Mouse (Mus musculus): ENCODE results near the gene Chrna9. TPM values are rescaled to one million over a fixed set of nuclear protein-coding genes. Genes with fewer than 3 reads are reported as not detected.

Gene Chrna9
- total RNA-seq (2014; fragmentation: Nextera tagmentation) (not detected in 2 replicates), total RNA-seq (2017) (0.65 TPM in 1 of 2 replicates, not detected in the other)

GRCm38 (mm10) chr5:65934783-65935182 is at the start of gene Chrna9:
Chrna9 (plus strand) TSS chr5:65934921.
- no peak for ATAC-seq (replicated peaks; ENCODE audit: low FRiP score, low TSS enrichment, poor library complexity, severe bottlenecking)

- peak; percentile 87 for ATAC-seq (replicated peaks; ENCODE audit: low FRiP score, low TSS enrichment, poor library complexity, severe bottlenecking)
Observed at GRCm38 (mm10) chr5:65885699-65886443, 48.9 kb upstream of the Chrna9 start.

- no peak for ATAC-seq (replicated peaks; ENCODE audit: low FRiP score, low TSS enrichment, poor library complexity, severe bottlenecking)
Observed at GRCm38 (mm10) chr5:65888102-65888501, 46.6 kb upstream of the Chrna9 start.

- peak; percentile 65 for ATAC-seq (replicated peaks; ENCODE audit: low FRiP score, low TSS enrichment, poor library complexity, severe bottlenecking)
Observed at GRCm38 (mm10) chr5:65888998-65889397, 45.7 kb upstream of the Chrna9 start.

GRCm38 (mm10) chr5:65891251-65891826 is 43.4 kb upstream of the Chrna9 start:
- no peak for ATAC-seq (replicated peaks; ENCODE audit: low FRiP score, low TSS enrichment, poor library complexity, severe bottlenecking)

DNA sequence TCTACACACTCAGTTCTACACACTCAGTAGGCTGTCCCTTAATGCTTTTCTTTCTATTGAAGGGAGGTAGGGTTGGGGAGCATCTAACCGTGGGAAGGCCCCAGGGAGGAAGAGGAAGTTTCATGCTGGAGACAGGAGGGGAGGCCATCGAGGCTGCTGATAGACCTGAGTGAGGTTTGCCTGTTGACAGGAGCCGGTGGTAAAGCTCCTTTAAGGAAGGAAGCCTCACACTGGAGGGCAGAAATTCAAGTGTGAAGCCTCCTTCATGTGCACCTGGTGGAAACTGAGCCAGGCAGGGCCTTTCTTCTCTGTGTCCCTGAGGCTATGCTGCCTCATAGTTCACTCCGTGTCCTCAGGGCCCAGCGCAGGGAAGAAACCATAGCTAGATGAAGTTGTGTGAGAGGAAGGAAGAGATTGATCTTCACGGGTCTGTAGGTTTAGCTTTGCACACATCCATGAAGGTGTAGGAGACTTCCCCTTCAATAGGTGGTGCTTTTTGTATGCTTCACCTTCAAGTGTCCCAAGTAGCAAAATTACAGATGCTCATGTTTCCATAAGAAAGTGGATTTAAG is 39.5 kb upstream of the Chrna9 start:
- ATAC-seq (replicated peaks; ENCODE audit: low FRiP score, low TSS enrichment, poor library complexity, severe bottlenecking): no peak

GRCm38 (mm10) chr5:65895764-65896163 is 39.0 kb upstream of the Chrna9 start:
- no peak for ATAC-seq (replicated peaks; ENCODE audit: low FRiP score, low TSS enrichment, poor library complexity, severe bottlenecking)

- no peak for ATAC-seq (replicated peaks; ENCODE audit: low FRiP score, low TSS enrichment, poor library complexity, severe bottlenecking)
Observed at GRCm38 (mm10) chr5:65897731-65898130, 37.0 kb upstream of the Chrna9 start.

GRCm38 (mm10) chr5:65898683-65899082 is 36.0 kb upstream of the Chrna9 start:
- no peak for ATAC-seq (replicated peaks; ENCODE audit: low FRiP score, low TSS enrichment, poor library complexity, severe bottlenecking)

- peak; percentile 85 for ATAC-seq (replicated peaks; ENCODE audit: low FRiP score, low TSS enrichment, poor library complexity, severe bottlenecking)
Observed at GRCm38 (mm10) chr5:65900113-65900512, 34.6 kb upstream of the Chrna9 start.

DNA sequence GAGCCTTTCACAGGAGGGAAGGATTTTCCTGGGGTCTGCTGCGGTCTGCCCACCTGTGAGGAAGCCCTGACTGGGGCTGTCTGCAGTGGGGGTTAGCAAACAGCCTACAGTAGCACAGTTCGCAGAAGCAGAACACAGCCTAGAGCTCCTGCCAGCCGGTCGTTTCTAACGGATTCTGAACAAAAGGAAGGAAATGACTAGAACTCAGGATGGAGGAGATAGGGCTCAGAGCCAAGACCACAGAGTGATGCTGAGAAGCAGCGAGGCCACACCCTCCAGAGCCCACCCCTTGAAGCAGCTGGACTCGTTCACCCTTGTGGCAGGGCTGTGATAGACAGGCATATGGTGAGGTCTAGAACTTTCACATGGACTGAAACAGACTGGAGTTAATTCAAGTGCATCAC is 33.9 kb upstream of the Chrna9 start:
- peak; percentile 88 for ATAC-seq (replicated peaks; ENCODE audit: low FRiP score, low TSS enrichment, poor library complexity, severe bottlenecking)

GRCm38 (mm10) chr5:65901868-65902418 is 32.8 kb upstream of the Chrna9 start:
- no peak for ATAC-seq (replicated peaks; ENCODE audit: low FRiP score, low TSS enrichment, poor library complexity, severe bottlenecking)

- ATAC-seq (replicated peaks; ENCODE audit: low FRiP score, low TSS enrichment, poor library complexity, severe bottlenecking): no peak
Observed at GRCm38 (mm10) chr5:65902811-65903210, 31.9 kb upstream of the Chrna9 start.

DNA sequence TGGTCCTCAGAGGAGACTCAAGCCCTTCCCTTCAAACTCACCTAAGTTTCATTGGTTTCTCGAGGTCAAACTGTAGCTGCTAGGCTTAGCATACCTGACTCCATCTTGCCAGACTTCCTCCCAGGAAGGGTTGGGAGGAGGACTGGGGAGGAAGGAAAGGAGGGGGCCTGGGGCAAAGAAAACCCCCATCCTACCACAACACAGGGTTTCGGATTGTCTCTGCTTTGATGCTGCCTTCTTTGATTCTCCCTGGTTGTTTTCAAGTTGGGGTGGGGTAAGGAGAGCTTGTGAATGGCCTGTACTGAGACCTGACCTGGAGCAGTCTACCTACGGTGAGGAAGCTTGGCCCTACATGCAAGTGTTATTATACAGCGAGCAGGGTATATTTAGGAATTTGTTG is 30.2 kb upstream of the Chrna9 start:
- no peak for ATAC-seq (replicated peaks; ENCODE audit: low FRiP score, low TSS enrichment, poor library complexity, severe bottlenecking)

- ATAC-seq (replicated peaks; ENCODE audit: low FRiP score, low TSS enrichment, poor library complexity, severe bottlenecking): no peak
Observed at GRCm38 (mm10) chr5:65908751-65909150, 26.0 kb upstream of the Chrna9 start.

DNA sequence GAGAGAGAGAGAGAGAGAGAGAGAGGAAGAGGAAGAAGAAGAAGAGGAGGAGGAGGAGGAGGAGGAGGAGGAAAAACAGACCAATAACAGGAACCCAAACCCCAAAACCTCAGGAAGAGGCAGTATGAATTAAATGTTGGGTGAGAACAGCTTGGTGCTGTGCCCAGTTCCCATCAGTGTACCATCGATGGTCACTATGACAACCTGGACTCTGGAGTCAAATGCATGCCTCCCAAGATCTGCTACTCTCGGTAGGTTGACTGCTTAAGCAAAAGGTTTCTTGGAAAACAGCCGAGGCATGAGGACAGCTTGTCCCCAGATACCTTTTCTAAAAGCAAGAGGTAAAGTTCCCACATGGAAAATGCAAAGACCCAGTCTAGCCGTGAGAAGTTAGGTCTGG is 25.4 kb upstream of the Chrna9 start:
- ATAC-seq (replicated peaks; ENCODE audit: low FRiP score, low TSS enrichment, poor library complexity, severe bottlenecking): no peak

GRCm38 (mm10) chr5:65910398-65910797 is 24.3 kb upstream of the Chrna9 start:
- ATAC-seq (replicated peaks; ENCODE audit: low FRiP score, low TSS enrichment, poor library complexity, severe bottlenecking): no peak

DNA sequence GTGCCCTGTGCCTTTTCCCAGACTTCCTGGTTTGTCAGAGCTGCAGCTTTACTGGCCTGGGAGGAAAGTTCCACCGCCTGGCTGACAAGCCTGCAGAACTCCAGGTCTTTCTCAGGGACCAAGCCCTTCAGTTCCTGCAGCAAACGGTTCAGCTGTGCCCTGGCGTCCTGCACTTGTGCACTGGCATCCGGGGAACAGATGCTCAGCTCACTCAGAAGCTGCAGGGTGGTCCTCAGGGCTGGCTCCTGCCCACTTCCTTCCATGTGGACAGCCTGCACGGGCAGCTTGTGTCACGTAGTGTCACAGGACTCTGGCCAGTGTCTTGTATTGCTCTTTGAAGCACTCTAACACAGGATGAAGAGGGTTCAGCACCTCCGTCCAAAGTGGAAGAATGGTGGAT is 23.0 kb upstream of the Chrna9 start:
- ATAC-seq (replicated peaks; ENCODE audit: low FRiP score, low TSS enrichment, poor library complexity, severe bottlenecking): no peak

- ATAC-seq (replicated peaks; ENCODE audit: low FRiP score, low TSS enrichment, poor library complexity, severe bottlenecking): no peak
Observed at GRCm38 (mm10) chr5:65912201-65912600, 22.5 kb upstream of the Chrna9 start.

DNA sequence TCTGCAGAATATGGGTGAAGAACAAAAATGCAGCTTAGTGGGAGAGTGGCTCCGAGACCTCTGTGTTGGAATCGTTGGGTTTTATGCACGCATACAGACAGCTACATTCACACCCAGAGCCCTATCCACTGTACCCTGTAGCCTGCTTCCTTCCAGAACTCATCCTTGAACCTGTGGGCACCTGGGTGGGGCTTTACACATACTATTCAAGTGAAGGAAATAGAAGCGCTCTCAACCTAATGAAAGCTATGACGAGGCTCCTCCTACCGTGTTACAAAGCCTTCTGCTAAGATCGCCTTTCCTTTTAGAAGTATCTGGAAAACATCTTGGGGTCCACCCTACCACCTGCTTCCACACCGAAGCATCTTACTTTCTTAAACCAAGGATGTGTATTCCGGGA is 21.6 kb upstream of the Chrna9 start:
- no peak for ATAC-seq (replicated peaks; ENCODE audit: low FRiP score, low TSS enrichment, poor library complexity, severe bottlenecking)

DNA sequence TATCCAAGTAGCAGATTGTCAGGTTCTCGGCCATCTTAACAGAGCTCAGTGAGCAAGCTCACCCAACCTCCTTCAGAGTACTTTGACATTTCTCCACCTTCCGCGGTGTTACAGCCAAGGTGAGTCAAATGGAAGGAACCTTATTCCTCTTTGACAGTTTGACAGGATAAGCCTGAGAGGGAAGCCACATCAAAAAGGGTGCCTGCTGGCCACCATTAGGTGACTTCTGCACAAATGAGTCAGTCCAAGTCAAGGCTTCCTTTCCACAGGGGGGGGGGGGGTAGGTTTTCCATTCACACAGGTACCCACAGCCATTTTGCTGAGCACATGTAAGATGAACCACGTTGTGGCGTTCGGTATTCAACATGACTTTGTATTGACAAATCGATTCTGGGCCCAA is 20.4 kb upstream of the Chrna9 start:
- no peak for ATAC-seq (replicated peaks; ENCODE audit: low FRiP score, low TSS enrichment, poor library complexity, severe bottlenecking)

Data from megakaryocyte-erythroid progenitor cell, adult 5-6 weeks (primary cell).